Comparison of ENCODE assay signal across 17 mouse cellular contexts in genomic region chr11:59893153-59893788, GRCm38 (mm10). TPM values are rescaled to one million over a fixed set of nuclear protein-coding genes. Genes with fewer than 3 reads are reported as not detected.
DNase-seq lines count a peak whose midpoint lies in the region; ATAC-seq lines count a peak whose summit lies in the region.
"Had no signal": no experiment of that assay in that cellular context is flagged by ENCODE, and none has a peak within 500 bp of the region (broad histone marks: within the 10 kb centered on the region; RNA-seq: fewer than 3 reads in every experiment).

No protein-coding gene starts in this region.

- H3K36me3 ChIP-seq in kidney, embryonic 15.5 days: no peaks in the 10 kb centered on the region
- H3K36me3 ChIP-seq: embryonic facial prominence, embryonic 12.5 days; liver, embryonic 15.5 days; neural tube, embryonic 13.5 days had no signal

- no peak overlapping the region for H3K4me3 ChIP-seq in kidney, embryonic 15.5 days (replicated peaks)
- H3K4me3 ChIP-seq: embryonic facial prominence, embryonic 12.5 days; liver, embryonic 15.5 days; neural tube, embryonic 13.5 days had no signal

- WGBS in kidney, embryonic 15.5 days: 63% methylated on average over 10 of the region's 10 CpGs

- no peaks in the 10 kb centered on the region for H3K27me3 ChIP-seq in kidney, embryonic 15.5 days
- H3K27me3 ChIP-seq: embryonic facial prominence, embryonic 12.5 days; neural tube, embryonic 13.5 days had no signal

- no peaks in the 10 kb centered on the region for H3K9me3 ChIP-seq in kidney, embryonic 15.5 days (replicated peaks)
- H3K9me3 ChIP-seq: embryonic facial prominence, embryonic 12.5 days; liver, embryonic 15.5 days; neural tube, embryonic 13.5 days had no signal

- no peak overlapping the region for H3K9ac ChIP-seq in kidney, embryonic 15.5 days
- H3K9ac ChIP-seq: embryonic facial prominence, embryonic 12.5 days; liver, embryonic 15.5 days; neural tube, embryonic 13.5 days had no signal

- ATAC-seq in kidney, embryonic 15.5 days (replicated peaks; ENCODE audit: low FRiP score): no peak
- ATAC-seq: inflammation-experienced regulatory T-cells, adult 6 months had no signal

- no peak overlapping the region for H3K4me2 ChIP-seq in kidney, embryonic 15.5 days
- H3K4me2 ChIP-seq: embryonic facial prominence, embryonic 12.5 days; liver, embryonic 15.5 days; neural tube, embryonic 13.5 days had no signal

- no peak overlapping the region for H3K27ac ChIP-seq in kidney, embryonic 15.5 days
- H3K27ac ChIP-seq: embryonic facial prominence, embryonic 12.5 days; kidney, postnatal 0 days; liver, embryonic 15.5 days; neural tube, embryonic 13.5 days had no signal

- DNase-seq in kidney, postnatal 4 days: peak; percentile 50 to 62
- DNase-seq in A20 (ENCODE audit: low read depth, low spot score) (peak; percentile 24), R1 (ENCODE audit: low read depth, low spot score) (peak; percentile 73)
- DNase-seq in testis, postnatal 10 days (ENCODE audit: low spot score): peak; percentile 73
- DNase-seq in embryo, embryonic 10.5 days (ENCODE audit: low spot score): no peak
- DNase-seq in cerebellum, adult 18-20 months: no peak
- DNase-seq in ovary, postnatal 36 days (ENCODE audit: low spot score): no peak
- DNase-seq: adrenal gland, postnatal 25 days; cerebellum, postnatal 14 days; heart, postnatal 10 days; left cerebral cortex, postnatal 4 days had no signal

- peaks cover 25% of the 10 kb centered on the region for H3K4me1 ChIP-seq in kidney, embryonic 15.5 days
- H3K4me1 ChIP-seq: embryonic facial prominence, embryonic 12.5 days; liver, embryonic 15.5 days had no signal

RNA-seq across cellular contexts. Expression of gene Cops3, which starts 53.6 kb away (rescaled TPM):
- polyA plus RNA-seq in kidney, embryonic 15.5 days (2015; fragmentation: Nextera tagmentation; extraction: Ambion mirVana): 206 and 213 TPM in 2 replicates

RNA-seq across cellular contexts. Expression of gene Nt5m, which starts 54.0 kb away (rescaled TPM):
- polyA plus RNA-seq in kidney, embryonic 15.5 days (2015; fragmentation: Nextera tagmentation; extraction: Ambion mirVana): 37.9 and 42.8 TPM in 2 replicates

RNA-seq across cellular contexts. Expression of gene Med9, which starts 54.7 kb away (rescaled TPM):
- 45.7 and 46.5 TPM in 2 replicates for polyA plus RNA-seq in kidney, embryonic 15.5 days (2015; fragmentation: Nextera tagmentation; extraction: Ambion mirVana)

Comparison
In these comparisons a context has a peak if more than half of its experiments do, and no peak if none do; other contexts are left out.
1. DNase-seq: peak in kidney, postnatal 4 days (2 of 2), A20 (single experiment), R1 (single experiment) and testis, postnatal 10 days (single experiment); none in embryo, embryonic 10.5 days (single experiment), cerebellum, adult 18-20 months (0 of 2) and ovary, postnatal 36 days (single experiment).